Mouse (Mus musculus): Measurements from ENCODE around the gene Cry1. TPM values are rescaled to one million over a fixed set of nuclear protein-coding genes. Genes with fewer than 3 reads are reported as not detected.
A peak's percentile ranks its signal among the peaks of the same experiment; 100 is the strongest.

The Cry1 gene
- total and polyA plus RNA-seq, 2 experiments from 2014 or later = 22.1 to 34.8 TPM

- DNase-seq (ENCODE audit: low spot score) = no peak
- Histone ChIP-seq H3K9ac (replicated peaks; ENCODE audit: low read length, poor library complexity, severe bottlenecking) (no peak overlapping the region), H3K27me3 (ENCODE audit: insufficient read depth, low read length) (no peaks in the 10 kb centered on the region), H3K9me3 (ENCODE audit: low read length) (no peaks in the 10 kb centered on the region), H3K4me2 (ENCODE audit: low read depth, low read length, poor library complexity, severe bottlenecking) (no peak overlapping the region), H3K36me3 (ENCODE audit: insufficient read depth, low read length) (no peaks in the 10 kb centered on the region), H3K4me1 (ENCODE audit: insufficient read depth, low read length) (no peaks in the 10 kb centered on the region), H3K4me3 (ENCODE audit: low read depth, low read length) (no peak overlapping the region), H3K27ac (ENCODE audit: low read depth, low read length) (no peak overlapping the region)
- no peak for ATAC-seq (ENCODE audit: low FRiP score)
- WGBS = 94% methylated on average over 7 of the region's 7 CpGs
- no peak for TF ChIP-seq CTCF (IDR thresholded peaks at IDR 0.05)
Observed at GRCm38 (mm10) chr10:85157451-85157850, 27.4 kb downstream of the Cry1 start.

GRCm38 (mm10) chr10:85154195-85154594 is 30.7 kb downstream of the Cry1 start:
- Histone ChIP-seq H3K36me3 (ENCODE audit: insufficient read depth, low read length) (peaks cover 4% of the 10 kb centered on the region; the same call in 1 of the 2 replicates), H3K4me1 (ENCODE audit: insufficient read depth, low read length) (no peaks in the 10 kb centered on the region), H3K9ac (replicated peaks; ENCODE audit: low read length, poor library complexity, severe bottlenecking) (no peak overlapping the region), H3K4me2 (ENCODE audit: low read depth, low read length, poor library complexity, severe bottlenecking) (no peak overlapping the region), H3K9me3 (ENCODE audit: low read length) (no peaks in the 10 kb centered on the region), H3K27me3 (ENCODE audit: insufficient read depth, low read length) (no peaks in the 10 kb centered on the region), H3K4me3 (ENCODE audit: low read depth, low read length) (no peak overlapping the region), H3K27ac (ENCODE audit: low read depth, low read length) (no peak overlapping the region)
- DNase-seq (ENCODE audit: low spot score) (peak; percentile 74), ATAC-seq (ENCODE audit: low FRiP score) (no peak)
- WGBS = 5% methylated on average over 2 of the region's 2 CpGs
- peak; percentile 90 for TF ChIP-seq CTCF (IDR thresholded peaks at IDR 0.05)

GRCm38 (mm10) chr10:85149226-85149625 is 35.6 kb downstream of the Cry1 start:
- H3K9me3 ChIP-seq (ENCODE audit: low read length) = no peaks in the 10 kb centered on the region
- TF ChIP-seq CTCF (IDR thresholded peaks at IDR 0.05) = no peak
- peaks cover 20% of the 10 kb centered on the region for H3K36me3 ChIP-seq (ENCODE audit: insufficient read depth, low read length)
- H3K4me1 ChIP-seq (ENCODE audit: insufficient read depth, low read length) = no peaks in the 10 kb centered on the region
- H3K27ac ChIP-seq (ENCODE audit: low read depth, low read length) = no peak overlapping the region
- no peak for ATAC-seq (ENCODE audit: low FRiP score)
- WGBS = 87% methylated on average over 5 of the region's 5 CpGs
- DNase-seq (ENCODE audit: low spot score) = no peak
- H3K9ac ChIP-seq (replicated peaks; ENCODE audit: low read length, poor library complexity, severe bottlenecking) = no peak overlapping the region
- H3K4me3 ChIP-seq (ENCODE audit: low read depth, low read length) = no peak overlapping the region
- H3K27me3 ChIP-seq (ENCODE audit: insufficient read depth, low read length) = no peaks in the 10 kb centered on the region
- H3K4me2 ChIP-seq (ENCODE audit: low read depth, low read length, poor library complexity, severe bottlenecking) = no peak overlapping the region

- no peak overlapping the region for H3K27ac ChIP-seq (ENCODE audit: low read depth, low read length)
- DNase-seq (ENCODE audit: low spot score) (no peak), ATAC-seq (ENCODE audit: low FRiP score) (no peak)
- H3K27me3 ChIP-seq (ENCODE audit: insufficient read depth, low read length) = no peaks in the 10 kb centered on the region
- WGBS = 90% methylated on average over 14 of the region's 14 CpGs
- no peak overlapping the region for H3K9ac ChIP-seq (replicated peaks; ENCODE audit: low read length, poor library complexity, severe bottlenecking)
- peaks cover 35% of the 10 kb centered on the region for H3K36me3 ChIP-seq (ENCODE audit: insufficient read depth, low read length)
- H3K4me1 ChIP-seq (ENCODE audit: insufficient read depth, low read length) = no peaks in the 10 kb centered on the region
- H3K9me3 ChIP-seq (ENCODE audit: low read length) = no peaks in the 10 kb centered on the region
- no peak overlapping the region for H3K4me2 ChIP-seq (ENCODE audit: low read depth, low read length, poor library complexity, severe bottlenecking)
- H3K4me3 ChIP-seq (ENCODE audit: low read depth, low read length) = no peak overlapping the region
- no peak for TF ChIP-seq CTCF (IDR thresholded peaks at IDR 0.05)
Observed at GRCm38 (mm10) chr10:85146282-85146681, 38.6 kb downstream of the Cry1 start.

- H3K27me3 ChIP-seq (ENCODE audit: insufficient read depth, low read length) = no peaks in the 10 kb centered on the region
- H3K27ac ChIP-seq (ENCODE audit: low read depth, low read length) = no peak overlapping the region
- DNase-seq (ENCODE audit: low spot score) = no peak
- no peak for ATAC-seq (ENCODE audit: low FRiP score)
- 91% methylated on average over 9 of the region's 9 CpGs for WGBS
- no peak for TF ChIP-seq CTCF (IDR thresholded peaks at IDR 0.05)
- no peak overlapping the region for H3K4me2 ChIP-seq (ENCODE audit: low read depth, low read length, poor library complexity, severe bottlenecking)
- no peak overlapping the region for H3K9ac ChIP-seq (replicated peaks; ENCODE audit: low read length, poor library complexity, severe bottlenecking)
- H3K4me1 ChIP-seq (ENCODE audit: insufficient read depth, low read length) = no peaks in the 10 kb centered on the region
- H3K4me3 ChIP-seq (ENCODE audit: low read depth, low read length) = no peak overlapping the region
- peaks cover 28% of the 10 kb centered on the region for H3K36me3 ChIP-seq (ENCODE audit: insufficient read depth, low read length)
- H3K9me3 ChIP-seq (ENCODE audit: low read length) = no peaks in the 10 kb centered on the region
Observed at GRCm38 (mm10) chr10:85141465-85141864, 43.4 kb downstream of the Cry1 start.

GRCm38 (mm10) chr10:85136573-85136972 is 48.3 kb downstream of the Cry1 start:
- DNase-seq (ENCODE audit: low spot score) (no peak), ATAC-seq (ENCODE audit: low FRiP score) (no peak)
- no peak overlapping the region for H3K27ac ChIP-seq (ENCODE audit: low read depth, low read length)
- H3K4me3 ChIP-seq (ENCODE audit: low read depth, low read length) = no peak overlapping the region
- WGBS = 91% methylated on average over 6 of the region's 6 CpGs
- H3K4me1 ChIP-seq (ENCODE audit: insufficient read depth, low read length) = no peaks in the 10 kb centered on the region
- no peaks in the 10 kb centered on the region for H3K27me3 ChIP-seq (ENCODE audit: insufficient read depth, low read length)
- H3K9ac ChIP-seq (replicated peaks; ENCODE audit: low read length, poor library complexity, severe bottlenecking) = no peak overlapping the region
- no peak for TF ChIP-seq CTCF (IDR thresholded peaks at IDR 0.05)
- H3K36me3 ChIP-seq (ENCODE audit: insufficient read depth, low read length) = peaks cover 18% of the 10 kb centered on the region
- no peak overlapping the region for H3K4me2 ChIP-seq (ENCODE audit: low read depth, low read length, poor library complexity, severe bottlenecking)
- H3K9me3 ChIP-seq (ENCODE audit: low read length) = no peaks in the 10 kb centered on the region
